Mouse (Mus musculus): ENCODE measurements around the gene Cdt1.

The Cdt1 gene

GRCm38 (mm10) chr8:122567361-122568108 is at the start of gene Cdt1:
Cdt1 (plus strand) TSS chr8:122568015.
- DNase-seq = peak; percentile 95

GRCm38 (mm10) chr8:122520611-122521010 is 47.2 kb upstream of the Cdt1 start:
- no peak for DNase-seq

- DNase-seq = no peak
These were observed 44.8 kb upstream of the Cdt1 start for GRCm38 (mm10) chr8:122522796-122523651.

- DNase-seq = peak; percentile 40
These were observed 44.0 kb upstream of the Cdt1 start for GRCm38 (mm10) chr8:122523652-122524360.

- no peak for DNase-seq
These were observed 43.3 kb upstream of the Cdt1 start for GRCm38 (mm10) chr8:122524506-122524905.

- no peak for DNase-seq
These were observed 42.8 kb upstream of the Cdt1 start for GRCm38 (mm10) chr8:122525004-122525403.

- no peak for DNase-seq
These were observed 41.7 kb upstream of the Cdt1 start for GRCm38 (mm10) chr8:122526084-122526483.

GRCm38 (mm10) chr8:122526526-122527170 is 41.2 kb upstream of the Cdt1 start:
- no peak for DNase-seq

GRCm38 (mm10) chr8:122527937-122528336 is 39.9 kb upstream of the Cdt1 start:
- no peak for DNase-seq

- DNase-seq = no peak
These were observed 38.7 kb upstream of the Cdt1 start for GRCm38 (mm10) chr8:122529159-122529558.

GRCm38 (mm10) chr8:122531312-122531711 is 36.5 kb upstream of the Cdt1 start:
- no peak for DNase-seq

- no peak for DNase-seq
These were observed 30.8 kb upstream of the Cdt1 start for GRCm38 (mm10) chr8:122537033-122537432.

GRCm38 (mm10) chr8:122537812-122538211 is 30.0 kb upstream of the Cdt1 start:
- no peak for DNase-seq

- DNase-seq = no peak
These were observed 29.3 kb upstream of the Cdt1 start for GRCm38 (mm10) chr8:122538310-122539076.

GRCm38 (mm10) chr8:122544138-122544537 is 23.7 kb upstream of the Cdt1 start:
- DNase-seq = no peak

GRCm38 (mm10) chr8:122546066-122546755 is 21.6 kb upstream of the Cdt1 start:
- DNase-seq = no peak

GRCm38 (mm10) chr8:122546811-122547453 is 20.9 kb upstream of the Cdt1 start:
- DNase-seq = no peak

- no peak for DNase-seq
These were observed 20.0 kb upstream of the Cdt1 start for GRCm38 (mm10) chr8:122547815-122548214.

GRCm38 (mm10) chr8:122548331-122548730 is 19.5 kb upstream of the Cdt1 start:
- no peak for DNase-seq

- DNase-seq = no peak
These were observed 18.9 kb upstream of the Cdt1 start for GRCm38 (mm10) chr8:122548891-122549439.

Measured in right cerebral cortex, postnatal 14 days (tissue).